Comparison of ENCODE assay signal across 8 mouse cellular contexts in genomic region chr10:43689161-43689913, GRCm38 (mm10).
DNase-seq lines count a peak whose midpoint lies in the region; ATAC-seq lines count a peak whose summit lies in the region.

No protein-coding gene starts in this region.

- no peaks in the 10 kb centered on the region for H3K27me3 ChIP-seq in intestine, embryonic 15.5 days (replicated peaks)

- H3K9ac ChIP-seq in intestine, embryonic 15.5 days: no peak overlapping the region

- WGBS in intestine, embryonic 15.5 days: 5% methylated on average over 10 of the region's 10 CpGs

- DNase-seq in heart, adult 9 months (ENCODE audit: low spot score in 2 of 2): peak; percentile 9 to 13
- no peak for DNase-seq in heart, postnatal 25 days (ENCODE audit: low spot score)
- peak; percentile 32 for DNase-seq in 3134 (ENCODE audit: extremely low read depth, insufficient read length, low spot score)
- DNase-seq in embryo, embryonic 9.5 days (ENCODE audit: extremely low spot score): peak; percentile 39
- DNase-seq in urinary bladder, postnatal 25 days (ENCODE audit: low spot score): no peak
- DNase-seq in spleen, postnatal 4 days (ENCODE audit: low spot score in 2 of 2): no peak
- DNase-seq in urinary bladder, postnatal 36 days (ENCODE audit: low spot score in 2 of 2): no peak

- ATAC-seq in intestine, embryonic 15.5 days: no peak; the same call in 1 of the 2 replicates

- intact Hi-C loops in heart, postnatal 25 days (cut with DNase I): no loop called here

- no peaks in the 10 kb centered on the region for H3K36me3 ChIP-seq in intestine, embryonic 15.5 days

- H3K4me1 ChIP-seq in intestine, embryonic 15.5 days (replicated peaks): peaks cover 25% of the 10 kb centered on the region

- peak overlapping the region; percentile 37; the same call in 1 of the 2 replicates for H3K27ac ChIP-seq in intestine, embryonic 15.5 days

- H3K4me3 ChIP-seq in intestine, embryonic 15.5 days (replicated peaks): no peak overlapping the region

- H3K9me3 ChIP-seq in intestine, embryonic 15.5 days: no peaks in the 10 kb centered on the region

- peak overlapping the region; percentile 49 for H3K4me2 ChIP-seq in intestine, embryonic 15.5 days (replicated peaks)

Comparison
In these comparisons a context has a peak if more than half of its experiments do, and no peak if none do; other contexts are left out.
1. DNase-seq: peak in heart, adult 9 months (2 of 2), 3134 (single experiment) and embryo, embryonic 9.5 days (single experiment); none in heart, postnatal 25 days (single experiment), urinary bladder, postnatal 25 days (single experiment), spleen, postnatal 4 days (0 of 2) and urinary bladder, postnatal 36 days (0 of 2).